Mouse (Mus musculus): Measurements from ENCODE around the gene Fshb. TPM values are rescaled to one million over a fixed set of nuclear protein-coding genes. Genes with fewer than 3 reads are reported as not detected.

The Fshb gene
- polyA plus RNA-seq, 1 experiment from 2014 or later = not detected

DNA sequence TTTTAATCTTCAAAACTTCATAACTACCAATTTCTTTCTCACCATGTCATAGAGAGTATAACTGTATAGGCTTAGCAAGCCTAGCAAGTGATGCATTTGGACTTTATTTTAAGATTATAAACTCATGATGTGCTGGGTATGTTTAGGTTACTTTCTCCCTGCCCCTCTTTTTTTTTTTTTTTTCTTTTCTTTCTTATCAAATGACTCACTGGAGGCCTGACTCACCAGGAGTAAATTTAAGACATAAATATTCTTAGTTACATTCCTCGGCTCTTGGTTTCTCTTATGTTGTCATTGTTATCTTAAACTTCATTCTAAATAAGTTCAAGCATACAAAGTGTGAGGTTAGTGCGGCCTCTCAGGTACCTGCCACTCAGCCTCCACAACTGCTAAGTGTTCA lies 23.5 kb downstream of the Fshb start:
- no peak for ATAC-seq
- Histone ChIP-seq H3K4me2 (replicated peaks; ENCODE audit: low read depth, low read length) (no peak overlapping the region), H3K27ac (ENCODE audit: low read length) (no peak overlapping the region), H3K9me3 (ENCODE audit: low read length) (no peaks in the 10 kb centered on the region), H3K27me3 (replicated peaks; ENCODE audit: insufficient read depth, low read length) (no peaks in the 10 kb centered on the region), H3K9ac (replicated peaks; ENCODE audit: low read depth) (no peak overlapping the region), H3K4me3 (ENCODE audit: low read depth, low read length) (no peak overlapping the region), H3K36me3 (ENCODE audit: insufficient read depth, low read length) (no peaks in the 10 kb centered on the region), H3K4me1 (ENCODE audit: insufficient read depth, low read depth, low read length) (no peaks in the 10 kb centered on the region)
- WGBS = 61% methylated on average over 2 of the region's 2 CpGs
- DNase-seq (ENCODE audit: low spot score) = no peak
- TF ChIP-seq EP300 (IDR thresholded peaks at IDR 0.05) (no peak), CTCF (IDR thresholded peaks at IDR 0.05) (no peak)

DNA sequence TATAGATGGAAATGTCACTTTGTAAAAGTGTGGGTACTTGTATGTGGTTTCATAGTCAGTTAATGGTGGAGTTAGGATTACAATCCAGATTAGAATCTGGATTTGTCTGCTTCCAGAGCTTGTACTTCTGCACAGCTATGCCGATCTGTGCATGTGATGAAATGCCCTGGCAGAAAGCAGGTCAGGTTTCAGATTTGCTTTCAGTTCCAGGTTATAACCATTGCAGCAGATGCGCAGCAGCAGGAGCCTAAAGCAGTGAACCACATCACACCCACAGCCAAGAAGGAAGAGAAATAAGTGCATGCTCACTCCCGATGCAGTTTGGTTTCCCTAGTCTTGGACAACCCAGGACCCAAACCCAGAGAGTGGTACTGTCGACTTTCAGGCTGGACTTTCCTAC lies 34.8 kb downstream of the Fshb start:
- 73% methylated on average over 4 of the region's 4 CpGs for WGBS
- H3K27ac ChIP-seq (ENCODE audit: low read length) = no peak overlapping the region

DNA sequence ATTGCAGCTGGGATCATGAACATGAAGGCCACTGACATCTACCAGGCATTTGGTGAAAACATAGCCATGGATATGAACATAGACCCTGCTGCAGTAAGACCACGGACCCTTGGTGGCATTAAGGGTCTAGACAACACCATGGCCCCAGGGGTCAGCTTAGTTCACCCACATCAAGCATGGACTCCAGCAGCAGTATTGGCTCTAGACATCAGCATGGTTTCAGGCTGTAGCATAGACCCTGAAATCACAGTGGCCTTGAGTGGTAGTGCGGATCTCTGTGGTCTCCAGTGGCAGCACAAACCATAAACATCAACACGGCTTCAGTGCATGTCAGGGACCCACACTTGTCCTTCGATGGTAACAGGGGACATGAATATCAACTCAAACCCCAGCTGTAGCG lies 36.7 kb downstream of the Fshb start:
- no peaks in the 10 kb centered on the region for H3K9me3 ChIP-seq (ENCODE audit: low read length)
- TF ChIP-seq CTCF (IDR thresholded peaks at IDR 0.05) (no peak), EP300 (IDR thresholded peaks at IDR 0.05) (no peak)
- no peak overlapping the region for H3K9ac ChIP-seq (replicated peaks; ENCODE audit: low read depth)
- ATAC-seq (no peak), DNase-seq (ENCODE audit: low spot score) (no peak)
- H3K4me1 ChIP-seq (ENCODE audit: insufficient read depth, low read depth, low read length) = no peaks in the 10 kb centered on the region
- H3K27me3 ChIP-seq (replicated peaks; ENCODE audit: insufficient read depth, low read length) = no peaks in the 10 kb centered on the region
- no peak overlapping the region for H3K4me3 ChIP-seq (ENCODE audit: low read depth, low read length)
- H3K36me3 ChIP-seq (ENCODE audit: insufficient read depth, low read length) = no peaks in the 10 kb centered on the region
- H3K27ac ChIP-seq (ENCODE audit: low read length) = no peak overlapping the region
- WGBS = 91% methylated on average over 5 of the region's 5 CpGs
- H3K4me2 ChIP-seq (replicated peaks; ENCODE audit: low read depth, low read length) = no peak overlapping the region

More for the DNA sequence above, 34.8 kb downstream of the Fshb start:
- no peaks in the 10 kb centered on the region for H3K9me3 ChIP-seq (ENCODE audit: low read length)
- H3K9ac ChIP-seq (replicated peaks; ENCODE audit: low read depth) = no peak overlapping the region
- TF ChIP-seq EP300 (IDR thresholded peaks at IDR 0.05) (no peak), CTCF (IDR thresholded peaks at IDR 0.05) (no peak)
- no peaks in the 10 kb centered on the region for H3K4me1 ChIP-seq (ENCODE audit: insufficient read depth, low read depth, low read length)
- no peak overlapping the region for H3K4me3 ChIP-seq (ENCODE audit: low read depth, low read length)
- DNase-seq (ENCODE audit: low spot score) (no peak), ATAC-seq (no peak)
- H3K27me3 ChIP-seq (replicated peaks; ENCODE audit: insufficient read depth, low read length) = no peaks in the 10 kb centered on the region
- H3K4me2 ChIP-seq (replicated peaks; ENCODE audit: low read depth, low read length) = no peak overlapping the region
- no peaks in the 10 kb centered on the region for H3K36me3 ChIP-seq (ENCODE audit: insufficient read depth, low read length)

DNA sequence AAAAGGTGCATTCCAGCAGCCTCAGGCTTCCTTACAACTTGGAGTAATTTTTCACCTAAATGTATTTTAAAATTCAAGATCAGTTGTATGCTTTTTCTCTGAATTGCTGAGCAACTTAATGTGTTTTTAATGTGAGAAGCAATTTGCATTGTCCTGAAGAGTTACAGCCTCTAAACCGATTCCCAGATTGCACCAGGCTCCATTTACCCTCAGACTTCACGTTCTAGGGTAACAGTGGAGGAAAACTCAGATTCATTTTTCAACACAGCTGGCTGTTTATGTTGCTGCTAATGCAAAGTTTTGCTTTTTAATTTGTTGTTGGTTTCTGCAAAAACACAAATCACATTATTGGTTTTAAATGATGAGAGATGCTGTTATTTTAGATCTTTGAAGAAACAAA lies 40.1 kb downstream of the Fshb start:
- DNase-seq (ENCODE audit: low spot score) (no peak), ATAC-seq (no peak)
- Histone ChIP-seq H3K36me3 (ENCODE audit: insufficient read depth, low read length) (no peaks in the 10 kb centered on the region), H3K4me2 (replicated peaks; ENCODE audit: low read depth, low read length) (no peak overlapping the region), H3K9ac (replicated peaks; ENCODE audit: low read depth) (no peak overlapping the region), H3K27ac (ENCODE audit: low read length) (no peak overlapping the region), H3K4me1 (ENCODE audit: insufficient read depth, low read depth, low read length) (no peaks in the 10 kb centered on the region), H3K4me3 (ENCODE audit: low read depth, low read length) (no peak overlapping the region), H3K9me3 (ENCODE audit: low read length) (no peaks in the 10 kb centered on the region), H3K27me3 (replicated peaks; ENCODE audit: insufficient read depth, low read length) (no peaks in the 10 kb centered on the region)
- TF ChIP-seq EP300 (IDR thresholded peaks at IDR 0.05) = no peak
- TF ChIP-seq CTCF (IDR thresholded peaks at IDR 0.05) = no peak
- WGBS = 47% methylated on average over 2 of the region's 2 CpGs

DNA sequence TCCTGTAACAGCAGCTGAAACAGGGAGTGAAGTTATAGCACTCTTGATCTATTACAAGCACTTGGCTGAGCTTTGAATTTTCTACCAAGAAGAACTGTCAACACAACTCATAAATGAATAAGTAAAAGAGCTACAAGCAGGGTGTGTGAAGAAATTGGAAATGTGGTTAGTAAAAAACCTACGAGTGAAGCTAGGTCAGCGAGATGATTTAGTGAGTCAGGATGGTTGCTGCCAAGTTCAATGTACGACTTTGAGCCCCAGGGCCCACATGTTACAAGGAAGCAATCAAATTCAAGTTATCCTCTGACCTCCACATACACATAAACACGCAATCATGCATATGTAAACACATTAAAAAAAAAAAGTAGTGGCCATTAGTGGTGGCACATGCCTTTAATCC lies 46.3 kb downstream of the Fshb start:
- Histone ChIP-seq H3K9ac (replicated peaks; ENCODE audit: low read depth) (no peak overlapping the region), H3K27me3 (replicated peaks; ENCODE audit: insufficient read depth, low read length) (no peaks in the 10 kb centered on the region), H3K9me3 (ENCODE audit: low read length) (no peaks in the 10 kb centered on the region), H3K4me1 (ENCODE audit: insufficient read depth, low read depth, low read length) (no peaks in the 10 kb centered on the region), H3K27ac (ENCODE audit: low read length) (no peak overlapping the region), H3K4me3 (ENCODE audit: low read depth, low read length) (no peak overlapping the region), H3K4me2 (replicated peaks; ENCODE audit: low read depth, low read length) (no peak overlapping the region), H3K36me3 (ENCODE audit: insufficient read depth, low read length) (no peaks in the 10 kb centered on the region)
- DNase-seq (ENCODE audit: low spot score) = no peak
- ATAC-seq = no peak
- TF ChIP-seq EP300 (IDR thresholded peaks at IDR 0.05) = no peak
- no peak for TF ChIP-seq CTCF (IDR thresholded peaks at IDR 0.05)
- WGBS = 72% methylated on average over 4 of the region's 4 CpGs

DNA sequence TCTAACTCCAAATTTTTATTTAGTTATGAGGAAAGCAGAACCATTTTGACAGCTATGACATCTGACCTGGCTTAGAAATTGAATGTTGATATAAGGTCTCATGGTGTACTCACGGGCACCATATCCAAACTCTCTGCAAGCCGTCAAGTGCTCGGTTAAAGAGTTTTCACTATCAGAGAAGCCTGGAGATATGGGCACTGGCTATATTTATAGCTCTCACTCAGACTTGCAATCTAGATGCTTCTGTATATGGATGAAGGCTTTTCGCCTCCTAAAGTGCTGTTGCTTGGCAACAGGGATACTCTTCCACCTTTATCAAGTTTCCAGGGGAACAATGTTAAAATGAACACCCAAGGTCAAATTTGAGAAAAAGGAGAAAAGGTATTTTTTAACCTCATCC lies 47.1 kb downstream of the Fshb start:
- 61% methylated on average over 4 of the region's 4 CpGs for WGBS
- Histone ChIP-seq H3K4me3 (ENCODE audit: low read depth, low read length) (no peak overlapping the region), H3K4me1 (ENCODE audit: insufficient read depth, low read depth, low read length) (no peaks in the 10 kb centered on the region), H3K9me3 (ENCODE audit: low read length) (no peaks in the 10 kb centered on the region), H3K4me2 (replicated peaks; ENCODE audit: low read depth, low read length) (no peak overlapping the region), H3K9ac (replicated peaks; ENCODE audit: low read depth) (no peak overlapping the region), H3K27me3 (replicated peaks; ENCODE audit: insufficient read depth, low read length) (no peaks in the 10 kb centered on the region), H3K27ac (ENCODE audit: low read length) (no peak overlapping the region), H3K36me3 (ENCODE audit: insufficient read depth, low read length) (no peaks in the 10 kb centered on the region)
- no peak for TF ChIP-seq EP300 (IDR thresholded peaks at IDR 0.05)
- no peak for TF ChIP-seq CTCF (IDR thresholded peaks at IDR 0.05)
- ATAC-seq (no peak), DNase-seq (ENCODE audit: low spot score) (no peak)

DNA sequence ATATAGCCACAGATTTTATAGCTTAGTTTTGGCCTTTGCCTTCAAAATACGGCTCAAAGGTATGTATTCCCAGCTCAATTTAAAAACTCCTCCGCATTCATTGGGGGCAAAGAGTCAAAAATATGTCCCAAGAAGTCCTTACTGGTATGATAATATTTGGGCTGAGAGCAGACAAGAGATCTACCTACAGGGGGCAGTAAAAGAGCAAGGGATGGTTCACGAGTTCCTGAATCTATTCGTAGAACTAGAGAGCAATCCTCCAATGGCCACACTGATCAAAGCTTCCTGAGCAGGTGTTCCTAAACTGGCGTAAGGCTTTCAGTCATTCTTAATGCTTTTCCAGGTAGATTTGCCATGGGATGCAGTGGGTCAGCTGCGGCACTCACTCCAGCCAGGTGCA lies 49.3 kb downstream of the Fshb start:
- Histone ChIP-seq H3K9ac (replicated peaks; ENCODE audit: low read depth) (no peak overlapping the region), H3K27me3 (replicated peaks; ENCODE audit: insufficient read depth, low read length) (no peaks in the 10 kb centered on the region), H3K4me2 (replicated peaks; ENCODE audit: low read depth, low read length) (no peak overlapping the region), H3K4me3 (ENCODE audit: low read depth, low read length) (no peak overlapping the region), H3K27ac (ENCODE audit: low read length) (no peak overlapping the region), H3K9me3 (ENCODE audit: low read length) (no peaks in the 10 kb centered on the region), H3K36me3 (ENCODE audit: insufficient read depth, low read length) (no peaks in the 10 kb centered on the region), H3K4me1 (ENCODE audit: insufficient read depth, low read depth, low read length) (no peaks in the 10 kb centered on the region)
- 80% methylated on average over 6 of the region's 6 CpGs for WGBS
- ATAC-seq (no peak), DNase-seq (ENCODE audit: low spot score) (no peak)
- TF ChIP-seq EP300 (IDR thresholded peaks at IDR 0.05) = no peak
- TF ChIP-seq CTCF (IDR thresholded peaks at IDR 0.05) = no peak

All from lung, postnatal 0 days (tissue).